Mouse (Mus musculus): Measurements from ENCODE around the gene Pou2f3. TPM values are rescaled to one million over a fixed set of nuclear protein-coding genes. Genes with fewer than 3 reads are reported as not detected.

Pou2f3 gene
- polyA plus RNA-seq, 1 experiment from 2014 or later, result not detected

DNA sequence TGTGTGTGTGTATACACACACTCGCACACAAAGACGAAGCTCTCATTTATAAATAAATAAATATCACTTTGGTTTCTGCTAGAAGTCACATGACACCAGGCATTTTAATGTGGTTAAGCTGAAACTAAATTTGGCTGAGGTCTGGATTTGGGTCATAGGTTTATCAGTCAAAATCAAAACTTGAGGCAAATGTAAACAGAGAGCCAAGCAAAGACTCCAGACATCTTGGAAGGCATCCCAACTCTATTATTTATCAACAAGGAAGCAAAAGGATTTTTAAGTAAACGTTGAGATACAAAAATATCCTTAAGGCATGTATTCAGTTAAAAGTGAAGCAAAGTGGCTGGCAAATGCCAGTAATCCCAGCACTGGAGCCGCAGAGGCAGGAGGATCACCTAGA lies 95.3 kb downstream of the Pou2f3 start:
- Histone ChIP-seq H3K4me3 (no peak overlapping the region), H3K4me1 (peaks cover 20% of the 10 kb centered on the region), H3K27me3 (ENCODE audit: low read depth, poor library complexity, severe bottlenecking) (0 out of 2 replicates have a peak, but pooled peaks cover 5% of the 10 kb centered on the region), H3K36me3 (peaks cover 24% of the 10 kb centered on the region), H3K9me3 (replicated peaks) (no peaks in the 10 kb centered on the region), H3K27ac (replicated peaks) (no peak overlapping the region)
- DNase-seq (ENCODE audit: low spot score), result no peak
- 90% methylated on average over 4 of the region's 4 CpGs for WGBS

DNA sequence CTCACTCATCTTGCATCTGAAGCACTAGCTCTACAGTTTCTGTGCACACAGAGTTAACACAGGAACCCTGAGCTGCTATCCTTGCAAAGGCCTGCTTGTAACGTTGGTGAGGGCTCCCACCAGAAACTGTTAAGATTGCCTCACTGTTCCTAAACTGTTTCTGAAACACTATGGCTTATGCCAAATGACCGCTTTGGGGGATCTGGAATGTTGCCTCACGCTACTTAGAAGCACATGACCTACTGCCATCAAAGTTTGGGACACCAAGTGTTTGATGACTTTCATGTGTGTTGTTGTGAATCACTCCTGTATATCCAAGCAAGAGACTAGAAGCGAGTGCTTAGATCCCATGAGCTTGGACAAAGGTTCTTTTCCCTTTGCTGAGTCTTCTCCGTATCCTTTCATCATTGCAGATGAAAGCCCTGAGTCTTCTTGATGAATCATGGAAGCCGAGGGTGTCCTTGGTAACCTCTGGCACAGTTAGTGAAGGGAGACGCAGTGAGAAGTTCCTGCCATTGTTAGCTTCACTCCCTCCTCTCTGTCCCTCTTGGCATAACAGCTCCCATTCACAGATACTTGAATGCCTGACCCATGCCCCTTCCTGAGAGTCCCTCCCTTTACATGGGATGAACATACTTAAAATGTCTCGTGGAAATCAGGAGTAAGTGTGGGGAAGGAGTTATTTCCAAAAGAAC lies 99.7 kb downstream of the Pou2f3 start:
- H3K36me3 ChIP-seq, result peaks cover 24% of the 10 kb centered on the region
- no peak overlapping the region for H3K4me3 ChIP-seq
- no peaks in the 10 kb centered on the region for H3K27me3 ChIP-seq (ENCODE audit: low read depth, poor library complexity, severe bottlenecking)
- H3K4me1 ChIP-seq, result peaks cover 17% of the 10 kb centered on the region
- WGBS, result 87% methylated on average over 8 of the region's 8 CpGs
- no peaks in the 10 kb centered on the region for H3K9me3 ChIP-seq (replicated peaks)
- DNase-seq (ENCODE audit: low spot score), result no peak
- H3K27ac ChIP-seq (replicated peaks), result no peak overlapping the region

DNA sequence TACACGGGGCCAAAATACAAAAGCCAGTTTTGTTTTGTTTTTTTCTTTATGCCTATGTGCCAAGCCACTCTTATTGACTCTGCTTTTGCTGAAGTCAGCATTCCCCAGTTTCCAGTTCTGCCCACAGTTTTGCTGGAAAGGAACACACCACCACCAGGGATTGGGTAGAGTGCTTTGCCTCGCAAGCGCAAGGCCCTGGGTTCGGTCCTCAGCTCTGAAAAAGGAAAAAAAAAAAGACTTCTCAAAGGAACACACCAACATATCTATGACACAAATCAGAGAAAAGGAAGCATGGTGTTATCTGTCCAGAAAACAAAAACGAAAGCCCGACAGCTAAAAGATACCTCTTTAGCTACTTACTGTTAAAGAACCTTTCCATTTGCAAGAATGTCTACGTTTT lies 101.0 kb downstream of the Pou2f3 start:
- Histone ChIP-seq H3K36me3 (peaks cover 24% of the 10 kb centered on the region), H3K4me3 (no peak overlapping the region), H3K9me3 (replicated peaks) (no peaks in the 10 kb centered on the region), H3K27ac (replicated peaks) (no peak overlapping the region), H3K4me1 (peaks cover 20% of the 10 kb centered on the region), H3K27me3 (ENCODE audit: low read depth, poor library complexity, severe bottlenecking) (no peaks in the 10 kb centered on the region)
- DNase-seq (ENCODE audit: low spot score), result no peak
- WGBS, result 89% methylated on average over 7 of the region's 7 CpGs

DNA sequence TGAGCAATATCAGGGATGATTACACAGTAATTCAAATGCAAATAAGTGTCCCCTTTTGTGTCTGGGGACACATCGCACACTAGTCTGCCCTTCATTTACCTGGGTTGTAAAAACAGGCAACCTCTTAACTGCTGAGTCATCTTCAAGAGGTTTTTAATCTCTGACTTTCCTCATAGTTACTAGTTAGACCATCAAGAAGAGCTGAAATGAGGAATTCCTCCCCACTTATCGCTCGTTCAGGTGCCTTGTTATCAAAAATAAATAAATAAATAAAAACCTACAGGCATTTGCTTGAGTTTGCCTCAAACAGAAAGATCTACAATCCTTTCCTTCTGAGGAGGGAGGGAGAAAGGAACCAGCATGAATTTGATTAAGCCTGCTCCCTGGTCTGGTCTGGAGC lies 101.4 kb downstream of the Pou2f3 start:
- Histone ChIP-seq H3K4me1 (peaks cover 24% of the 10 kb centered on the region), H3K9me3 (replicated peaks) (no peaks in the 10 kb centered on the region), H3K27me3 (ENCODE audit: low read depth, poor library complexity, severe bottlenecking) (no peaks in the 10 kb centered on the region), H3K36me3 (peaks cover 24% of the 10 kb centered on the region), H3K27ac (replicated peaks) (no peak overlapping the region), H3K4me3 (no peak overlapping the region)
- DNase-seq (ENCODE audit: low spot score), result no peak
- 94% methylated on average over 3 of the region's 3 CpGs for WGBS

DNA sequence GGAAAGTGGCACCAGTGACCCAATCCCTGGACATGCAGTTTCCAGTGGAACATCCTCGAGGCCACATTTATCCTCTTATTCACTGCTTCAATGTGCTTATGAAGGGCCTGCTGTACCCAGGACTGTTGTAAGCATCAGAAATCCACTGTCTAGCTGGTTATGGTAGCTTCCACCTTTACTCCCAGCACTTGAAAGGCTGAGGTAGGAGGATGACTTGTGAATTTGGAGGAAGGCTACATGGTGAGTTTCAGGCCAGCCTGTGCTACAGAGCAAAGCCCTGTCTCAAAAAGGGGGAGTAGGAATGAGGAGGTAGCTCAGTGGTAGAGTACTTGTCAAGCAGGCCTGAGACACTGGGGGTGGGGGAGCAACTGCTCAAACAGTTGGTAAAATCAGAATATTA lies 102.1 kb downstream of the Pou2f3 start:
- Histone ChIP-seq H3K27me3 (ENCODE audit: low read depth, poor library complexity, severe bottlenecking) (no peaks in the 10 kb centered on the region), H3K9me3 (replicated peaks) (no peaks in the 10 kb centered on the region), H3K27ac (replicated peaks) (no peak overlapping the region), H3K4me3 (no peak overlapping the region), H3K36me3 (peaks cover 24% of the 10 kb centered on the region), H3K4me1 (peaks cover 30% of the 10 kb centered on the region)
- 86% methylated on average over 1 of the region's 1 CpGs for WGBS
- DNase-seq (ENCODE audit: low spot score), result no peak

DNA sequence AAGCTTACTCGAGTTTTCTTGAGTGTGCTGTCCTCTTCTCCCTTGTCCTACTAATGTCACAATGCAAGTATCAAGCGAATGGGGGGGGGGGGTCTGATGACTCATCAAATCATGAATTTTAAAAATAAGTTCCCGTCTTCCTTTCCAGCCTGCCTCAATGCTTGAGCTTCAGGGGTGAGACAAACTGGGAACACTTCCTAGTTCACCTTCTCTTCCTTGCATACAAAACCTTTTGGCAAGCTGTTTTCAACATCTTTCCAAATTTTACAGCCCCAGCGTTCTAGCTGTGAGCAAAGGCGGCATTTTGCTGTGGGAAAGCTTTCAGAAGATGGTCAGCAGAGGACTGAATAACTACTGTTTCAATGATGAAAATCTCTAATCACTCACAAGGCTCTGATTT lies 102.6 kb downstream of the Pou2f3 start:
- Histone ChIP-seq H3K4me3 (no peak overlapping the region), H3K27me3 (ENCODE audit: low read depth, poor library complexity, severe bottlenecking) (no peaks in the 10 kb centered on the region), H3K36me3 (peaks cover 24% of the 10 kb centered on the region), H3K27ac (replicated peaks) (no peak overlapping the region), H3K9me3 (replicated peaks) (no peaks in the 10 kb centered on the region), H3K4me1 (peaks cover 35% of the 10 kb centered on the region)
- no peak for DNase-seq (ENCODE audit: low spot score)
- 57% methylated on average over 5 of the region's 5 CpGs for WGBS

DNA sequence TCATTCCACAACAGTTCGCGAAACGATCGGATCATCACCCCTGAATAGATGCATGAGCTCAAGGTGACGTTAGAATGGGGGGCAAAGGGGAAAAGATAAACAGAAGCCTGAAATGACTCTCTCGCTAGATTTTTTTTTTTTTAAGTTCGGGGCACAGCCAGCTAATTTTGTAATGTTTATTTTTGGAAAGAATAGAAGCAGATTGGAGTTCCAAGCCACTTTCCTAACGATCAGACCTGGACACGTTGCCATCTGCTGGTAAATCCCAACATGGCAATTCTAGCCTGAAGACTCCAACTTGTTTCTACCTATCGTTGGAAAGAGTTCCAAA lies 103.0 kb downstream of the Pou2f3 start, which contains the start of gene Arhgef12:
Arhgef12 (minus strand) TSS at position 53 of the 331 bp plus-strand sequence.
- Histone ChIP-seq H3K9me3 (replicated peaks) (no peaks in the 10 kb centered on the region), H3K27ac (replicated peaks) (peak within 1 kb of the TSS; percentile 93), H3K4me1 (peaks cover 39% of the 10 kb centered on the region), H3K4me3 (peak within 1 kb of the TSS; percentile 80), H3K27me3 (ENCODE audit: low read depth, poor library complexity, severe bottlenecking) (no peaks in the 10 kb centered on the region), H3K36me3 (peaks cover 21% of the 10 kb centered on the region)
- DNase-seq (ENCODE audit: low spot score), result no peak
- WGBS, result 45% methylated on average over 10 of the region's 10 CpGs

DNA sequence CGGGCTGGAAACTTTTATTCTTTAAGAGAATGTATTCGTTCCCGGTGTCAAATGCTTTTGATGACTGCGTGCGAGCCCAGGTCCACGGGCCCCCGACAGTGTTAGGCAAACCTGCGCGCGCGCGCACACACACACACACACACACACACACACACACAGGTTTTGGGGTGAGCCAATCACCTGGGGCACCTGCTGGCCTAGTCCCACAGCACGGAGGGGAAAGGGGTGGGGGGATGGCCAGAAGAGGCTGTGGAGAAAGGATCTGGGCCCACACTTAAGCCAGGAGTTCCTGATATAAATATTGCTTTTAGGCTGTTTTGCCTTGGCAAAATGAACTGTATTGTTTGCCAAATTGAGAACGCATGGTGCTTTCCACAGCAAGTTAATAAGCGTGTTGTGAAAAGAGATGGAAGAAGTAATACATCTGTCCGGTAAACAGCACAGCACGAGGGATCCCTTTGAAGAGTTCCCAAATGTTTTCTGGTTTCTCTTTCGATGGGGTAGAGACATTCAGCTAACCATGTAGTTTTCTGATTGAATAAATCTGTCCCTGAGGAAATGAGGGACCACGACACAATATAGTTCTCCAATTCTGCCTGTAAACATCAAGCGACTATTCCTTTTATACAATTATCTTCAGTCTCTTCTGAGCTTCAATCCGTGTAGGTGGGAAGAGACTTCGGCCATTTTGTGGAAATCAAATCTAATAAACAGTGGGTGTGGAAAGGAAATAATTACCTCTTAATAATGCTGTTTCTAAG lies 103.6 kb downstream of the Pou2f3 start:
- Histone ChIP-seq H3K36me3 (peaks cover 17% of the 10 kb centered on the region), H3K4me1 (peaks cover 43% of the 10 kb centered on the region), H3K9me3 (replicated peaks) (no peaks in the 10 kb centered on the region), H3K4me3 (peak overlapping the region; percentile 80), H3K27me3 (ENCODE audit: low read depth, poor library complexity, severe bottlenecking) (no peaks in the 10 kb centered on the region), H3K27ac (replicated peaks) (peak overlapping the region; percentile 93)
- 28% methylated on average over 22 of the region's 22 CpGs for WGBS
- no peak for DNase-seq (ENCODE audit: low spot score)

DNA sequence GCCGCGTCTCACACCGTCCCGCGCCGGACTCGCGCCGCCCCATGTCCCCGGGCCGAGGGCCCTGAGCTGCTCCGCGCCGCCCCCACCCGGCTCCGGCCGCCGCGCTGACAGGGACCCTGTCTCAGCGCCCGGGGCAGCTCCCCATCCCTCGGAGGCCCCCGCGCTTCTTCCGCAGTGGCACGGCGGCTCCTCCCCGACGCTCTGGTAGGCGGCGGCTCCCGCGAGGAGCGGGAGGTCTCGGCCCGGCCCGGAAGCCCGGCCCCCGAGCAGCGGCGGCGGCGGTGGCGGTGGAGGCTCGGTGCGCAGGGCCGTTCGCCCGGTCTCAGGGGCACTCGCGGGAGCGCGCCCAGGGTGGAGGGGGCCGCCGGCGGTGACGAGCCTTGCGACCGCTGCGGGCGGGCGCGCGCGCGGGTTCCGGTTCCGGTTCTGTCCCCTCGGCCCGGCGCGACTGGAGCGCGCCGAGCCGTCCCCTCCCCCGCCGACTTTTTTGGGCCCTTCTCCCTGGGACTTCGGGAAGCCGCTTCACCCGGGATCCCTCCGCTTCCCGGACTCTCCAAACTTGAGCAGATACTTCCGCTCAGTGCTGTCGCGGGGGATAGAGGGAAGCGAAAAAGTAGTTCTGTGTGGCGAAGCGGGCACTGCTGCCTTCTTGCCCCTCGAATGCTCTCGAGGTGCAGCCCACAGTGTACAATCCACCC lies 104.4 kb downstream of the Pou2f3 start:
- H3K4me1 ChIP-seq, result peaks cover 43% of the 10 kb centered on the region
- H3K4me3 ChIP-seq, result peak overlapping the region; percentile 80
- under 1% methylated on average over 90 of the region's 91 CpGs for WGBS
- no peaks in the 10 kb centered on the region for H3K9me3 ChIP-seq (replicated peaks)
- DNase-seq (ENCODE audit: low spot score), result peak; percentile 94
- H3K27ac ChIP-seq (replicated peaks), result peak overlapping the region; percentile 93
- H3K27me3 ChIP-seq (ENCODE audit: low read depth, poor library complexity, severe bottlenecking), result no peaks in the 10 kb centered on the region
- peaks cover 9% of the 10 kb centered on the region for H3K36me3 ChIP-seq

DNA sequence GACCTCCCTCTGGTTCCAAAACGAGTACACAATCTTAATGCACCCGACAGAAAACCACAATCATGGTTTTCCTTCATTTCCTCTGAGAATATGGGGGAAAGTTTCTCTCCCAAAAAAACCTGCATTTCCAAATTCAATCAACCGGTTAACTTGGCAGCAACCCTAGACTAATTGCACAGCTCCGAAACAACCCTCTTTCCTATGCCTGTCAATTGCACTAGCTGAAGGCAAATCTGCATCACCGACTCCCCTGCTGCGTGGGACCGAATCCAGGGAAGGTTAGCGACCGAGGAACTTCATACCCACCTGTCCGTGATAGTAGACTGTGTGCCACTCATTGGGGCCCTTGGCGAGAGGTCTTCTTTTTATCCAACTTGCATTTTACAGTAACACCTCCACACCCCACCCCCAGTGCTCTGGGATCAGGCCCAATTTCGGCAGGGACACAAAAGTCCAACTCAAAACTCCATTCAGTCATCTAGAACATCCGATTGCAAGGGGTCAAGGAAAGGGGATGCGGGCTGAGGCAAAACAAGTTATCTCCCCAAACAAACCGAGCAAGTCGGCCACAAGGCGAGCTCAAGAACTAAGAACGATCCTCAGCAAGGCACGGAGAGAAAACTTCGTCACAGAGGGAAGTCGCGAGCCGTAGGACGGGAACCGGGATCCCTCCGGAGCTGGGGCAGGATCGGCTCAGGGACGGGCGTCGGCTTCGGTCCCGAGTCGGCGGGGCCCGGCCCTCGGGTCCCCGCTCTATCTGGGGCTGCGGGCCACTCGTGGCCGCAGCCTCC lies 105.1 kb downstream of the Pou2f3 start:
- no peaks in the 10 kb centered on the region for H3K9me3 ChIP-seq (replicated peaks)
- H3K36me3 ChIP-seq, result peaks cover 2% of the 10 kb centered on the region; the same call in 1 of the 2 replicates
- under 1% methylated on average over 40 of the region's 40 CpGs for WGBS
- H3K4me3 ChIP-seq, result peak overlapping the region; percentile 80
- no peaks in the 10 kb centered on the region for H3K27me3 ChIP-seq (ENCODE audit: low read depth, poor library complexity, severe bottlenecking)
- DNase-seq (ENCODE audit: low spot score), result no peak
- peaks cover 43% of the 10 kb centered on the region for H3K4me1 ChIP-seq
- H3K27ac ChIP-seq (replicated peaks), result peak overlapping the region; percentile 93

DNA sequence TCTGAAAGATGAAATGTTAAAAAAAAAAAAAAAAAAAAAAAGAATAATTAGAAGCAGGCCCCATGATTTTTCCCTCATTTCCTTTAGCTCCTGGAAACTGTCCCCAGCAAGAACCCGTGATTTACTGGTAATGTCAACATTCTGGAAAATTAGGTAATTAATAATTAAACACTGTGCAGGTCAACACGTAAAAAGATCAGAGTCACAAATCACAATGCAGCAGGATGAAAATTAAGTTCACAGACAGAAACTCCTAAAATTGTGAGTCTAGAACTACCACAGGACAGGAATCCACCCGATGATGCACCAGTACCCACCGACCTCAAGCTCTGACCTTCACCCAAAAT lies 105.7 kb downstream of the Pou2f3 start:
- Histone ChIP-seq H3K27me3 (ENCODE audit: low read depth, poor library complexity, severe bottlenecking) (no peaks in the 10 kb centered on the region), H3K36me3 (peaks cover 2% of the 10 kb centered on the region; the same call in 1 of the 2 replicates), H3K4me3 (peak overlapping the region; percentile 80), H3K9me3 (replicated peaks) (no peaks in the 10 kb centered on the region), H3K4me1 (peaks cover 43% of the 10 kb centered on the region), H3K27ac (replicated peaks) (peak overlapping the region; percentile 93; the same call in 1 of the 2 replicates)
- DNase-seq (ENCODE audit: low spot score), result no peak
- WGBS, result 15% methylated on average over 4 of the region's 4 CpGs

DNA sequence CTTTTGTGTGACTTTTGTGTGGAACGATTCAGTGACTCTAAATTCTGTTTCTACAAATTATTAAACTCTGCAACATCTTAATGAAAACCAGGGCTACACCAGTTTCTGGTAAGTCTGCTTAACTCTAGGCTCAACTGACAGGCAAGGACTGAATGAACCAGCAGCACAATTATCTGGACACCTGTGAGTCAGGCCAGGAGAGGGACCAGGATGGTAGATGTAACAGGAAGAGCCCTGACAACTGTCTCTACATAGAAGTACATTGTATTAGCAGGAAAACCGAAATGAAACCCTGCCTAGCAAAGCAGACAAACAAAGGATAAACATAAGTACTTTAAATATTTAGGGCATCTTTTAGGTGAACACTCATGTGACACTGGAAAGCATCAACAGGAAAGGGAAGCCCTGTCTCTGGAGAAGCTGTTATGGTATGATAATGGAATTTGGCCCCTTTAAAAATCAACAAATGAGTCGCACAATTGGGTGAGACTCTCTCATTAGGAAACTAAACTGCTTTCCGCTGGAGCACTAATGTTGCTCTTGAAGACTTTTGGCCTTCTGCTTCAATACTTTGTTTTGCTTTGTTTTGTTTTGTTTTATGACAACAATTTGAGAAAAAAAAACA lies 106.4 kb downstream of the Pou2f3 start:
- DNase-seq (ENCODE audit: low spot score), result no peak
- H3K4me3 ChIP-seq, result peak overlapping the region; percentile 80
- H3K4me1 ChIP-seq, result peaks cover 43% of the 10 kb centered on the region
- H3K27ac ChIP-seq (replicated peaks), result no peak overlapping the region
- 57% methylated on average over 4 of the region's 4 CpGs for WGBS
- peaks cover 2% of the 10 kb centered on the region; the same call in 1 of the 2 replicates for H3K36me3 ChIP-seq
- no peaks in the 10 kb centered on the region for H3K9me3 ChIP-seq (replicated peaks)
- H3K27me3 ChIP-seq (ENCODE audit: low read depth, poor library complexity, severe bottlenecking), result no peaks in the 10 kb centered on the region
